Mouse (Mus musculus) lung, postnatal 4 days (tissue): ENCODE measurements at regions not wholly inside any gene's neighbourhood (a gene's known extent, or its start where the extent isn't known, plus 50 kb on each side); places are given as distances from the start of the nearest gene placed in this dataset.

ENCODE experiments used
- DNase-seq, 2 experiments: peaks; one replicate each; pipeline ENCODE4 v3.0.0; 2021

- no peak for DNase-seq
Observed at GRCm38 (mm10) chr3:121618561-121618960, 52.0 kb upstream of the 4930432M17Rik start.

GRCm38 (mm10) chr3:121618161-121618560, 52.4 kb upstream of the 4930432M17Rik start:
- DNase-seq, result no peak

- peak in 1 of 2 experiments; percentile 30 for DNase-seq
Observed at GRCm38 (mm10) chr3:121617351-121617750, 53.2 kb upstream of the 4930432M17Rik start.

GRCm38 (mm10) chr3:121616075-121616474, 54.5 kb upstream of the 4930432M17Rik start:
- DNase-seq, result no peak

- no peak for DNase-seq
Observed at GRCm38 (mm10) chr3:121614741-121615140, 55.8 kb upstream of the 4930432M17Rik start.

GRCm38 (mm10) chr3:121613224-121613623, 57.3 kb upstream of the 4930432M17Rik start:
- DNase-seq, result no peak

- DNase-seq, result peak in 1 of 2 experiments; percentile 32
Observed at GRCm38 (mm10) chr3:121609845-121610244, 60.7 kb upstream of the 4930432M17Rik start.

GRCm38 (mm10) chr3:121609090-121609489, 61.5 kb upstream of the 4930432M17Rik start:
- no peak for DNase-seq

- DNase-seq, result peak; percentile 61 to 82
Observed at GRCm38 (mm10) chr3:121604737-121605136, 65.8 kb upstream of the 4930432M17Rik start.

GRCm38 (mm10) chr3:121604081-121604480, 66.5 kb upstream of the 4930432M17Rik start:
- DNase-seq, result no peak

GRCm38 (mm10) chr3:121602826-121603370, 67.7 kb upstream of the 4930432M17Rik start:
- DNase-seq, result peak in 1 of 2 experiments; percentile 30

GRCm38 (mm10) chr3:121602082-121602561, 68.4 kb upstream of the 4930432M17Rik start:
- peak; percentile 59 to 68 for DNase-seq

GRCm38 (mm10) chr3:121600841-121601240, 68.6 kb upstream of the Slc44a3 start:
- no peak for DNase-seq

- no peak for DNase-seq
Observed at GRCm38 (mm10) chr3:121600388-121600787, 68.2 kb upstream of the Slc44a3 start.

GRCm38 (mm10) chr3:121597988-121598387, 65.8 kb upstream of the Slc44a3 start:
- DNase-seq, result no peak

GRCm38 (mm10) chr3:121597203-121597602, 65.0 kb upstream of the Slc44a3 start:
- peak; percentile 23 to 41 for DNase-seq

GRCm38 (mm10) chr3:121594580-121594979, 62.4 kb upstream of the Slc44a3 start:
- DNase-seq, result no peak

GRCm38 (mm10) chr3:121593598-121594117, 61.5 kb upstream of the Slc44a3 start:
- peak in 1 of 2 experiments; percentile 30 for DNase-seq

GRCm38 (mm10) chr3:121593143-121593542, 60.9 kb upstream of the Slc44a3 start:
- DNase-seq, result no peak

GRCm38 (mm10) chr3:121589494-121589885, 57.3 kb upstream of the Slc44a3 start:
- DNase-seq, result no peak

GRCm38 (mm10) chr3:121588737-121589493, 56.7 kb upstream of the Slc44a3 start:
- DNase-seq, result peak; percentile 60 to 85

GRCm38 (mm10) chr3:121585306-121585705, 53.1 kb upstream of the Slc44a3 start:
- DNase-seq, result no peak

GRCm38 (mm10) chr3:121584736-121585151, 52.5 kb upstream of the Slc44a3 start:
- DNase-seq, result peak; percentile 44 to 56

- no peak for DNase-seq
Observed at GRCm38 (mm10) chr3:121584317-121584716, 52.1 kb upstream of the Slc44a3 start.
